Mouse (Mus musculus) limb, embryonic 11.5 days (tissue): Measurements from ENCODE around the gene Olfr1126. TPM values are rescaled to one million over a fixed set of nuclear protein-coding genes. Genes with fewer than 3 reads are reported as not detected.
"Not testable (repeated sequence)": the region's sequence is repeated elsewhere in the genome, so short reads cannot be mapped to it uniquely, and the experiment has no call there.

Source experiments
- ATAC-seq: fragments of 200-750 bp; cut with Nextera tagmentation; 2 replicates; pipeline ENCODE4 v1.8.0; 2017; ENCODE audit warnings: low read depth; ENCODE audit not compliant: insufficient number of reproducible peaks, low FRiP score, low TSS enrichment
- DNase-seq: peaks from one replicate; pipeline ENCODE4 v3.0.0-alpha.2; 2015; ENCODE audit warnings: low spot score
- H3K27ac ChIP-seq: fragments of 300-500 bp; sonication (generic); replicated peaks from 2 replicates; pipeline ENCODE4 v1.5.1; 2014; ENCODE audit warnings: low read depth, mild to moderate bottlenecking, low read length
- H3K27me3 ChIP-seq: fragments of 300-500 bp; sonication (generic); 2 replicates; pipeline ENCODE4 v1.6.1; 2014; ENCODE audit warnings: mild to moderate bottlenecking, low read length, mixed read lengths; ENCODE audit not compliant: control insufficient read depth, insufficient read depth
- H3K36me3 ChIP-seq: fragments of 300-500 bp; sonication (generic); 2 replicates; pipeline ENCODE4 v1.6.1; 2014; ENCODE audit warnings: mild to moderate bottlenecking, low read length, moderate library complexity, mixed read lengths; ENCODE audit not compliant: control insufficient read depth, insufficient read depth
- H3K4me1 ChIP-seq: fragments of 300-500 bp; sonication (generic); 2 replicates; pipeline ENCODE4 v1.6.1; 2014; ENCODE audit warnings: low read length, mixed read lengths; ENCODE audit not compliant: control insufficient read depth, insufficient read depth
- H3K4me2 ChIP-seq: fragments of 300-500 bp; sonication (generic); 2 replicates; pipeline ENCODE4 v1.6.1; 2014; ENCODE audit warnings: low read depth, mild to moderate bottlenecking, moderate library complexity; ENCODE audit not compliant: severe bottlenecking
- H3K4me3 ChIP-seq: fragments of 300-500 bp; sonication (generic); 2 replicates; pipeline ENCODE4 v1.5.1; 2014; ENCODE audit warnings: low read depth, low read length
- H3K9ac ChIP-seq: fragments of 300-500 bp; sonication (generic); 2 replicates; pipeline ENCODE4 v1.6.1; 2014; ENCODE audit warnings: mild to moderate bottlenecking, low read length
- H3K9me3 ChIP-seq: fragments of 300-500 bp; sonication (generic); 2 replicates; pipeline ENCODE4 v1.6.1; 2016; ENCODE audit warnings: low read length; ENCODE audit not compliant: control insufficient read depth
- WGBS: fragments of 180-500 bp; shearing (Covaris S2); extraction: QIAGEN DNeasy Blood & Tissue Kit; methylation state at CpG from one replicate; pipeline ENCODE4 v1.1.7; 2014; 5-methylcytosine and 5-hydroxymethylcytosine counted together
- polyA plus RNA-seq: library from polyadenylated mRNA; unstranded; fragments of >200 nt; fragmentation: Nextera tagmentation; extraction: Ambion mirVana; gene quantifications from 2 replicates; pipeline ENCODE4 v1.2.1, GENCODE M21; 2014

Olfr1126 gene
- polyA plus RNA-seq = not detected in 2 replicates

- no peak within 1 kb of the TSS for H3K27ac ChIP-seq
- H3K9ac ChIP-seq = no peak within 1 kb of the TSS
- DNase-seq (no peak), ATAC-seq (no peak)
- no peak within 1 kb of the TSS for H3K4me3 ChIP-seq
- H3K27me3 ChIP-seq = no peaks in the 10 kb centered on the region
- no peak within 1 kb of the TSS for H3K4me2 ChIP-seq
- H3K36me3 ChIP-seq = no peaks in the 10 kb centered on the region
- H3K9me3 ChIP-seq = no peaks in the 10 kb centered on the region
- H3K4me1 ChIP-seq = no peaks in the 10 kb centered on the region
Observed at GRCm38 (mm10) chr2:87453662-87454061, at the start of gene Olfr1126. TSS of gene Olfr1126 (plus strand) at chr2:87453962.

- Histone ChIP-seq H3K9me3 (no peaks in the 10 kb centered on the region), H3K4me3 (no peak within 1 kb of the TSS), H3K36me3 (no peaks in the 10 kb centered on the region), H3K4me2 (no peak within 1 kb of the TSS), H3K4me1 (no peaks in the 10 kb centered on the region), H3K9ac (no peak within 1 kb of the TSS), H3K27ac (no peak within 1 kb of the TSS), H3K27me3 (no peaks in the 10 kb centered on the region)
- DNase-seq = no peak
- WGBS = 85% methylated on average over 1 of the region's 1 CpGs
- no peak for ATAC-seq
Observed at GRCm38 (mm10) chr2:87416335-87416734, 37.4 kb upstream of the Olfr1126 start, which contains the start of gene Olfr1123. TSS of gene Olfr1123 (plus strand) at chr2:87416635.

- DNase-seq (no peak), ATAC-seq (no peak)
Observed at GRCm38 (mm10) chr2:87429975-87430374, 23.8 kb upstream of the Olfr1126 start, which contains the start of gene Olfr1124. TSS of gene Olfr1124 (plus strand) at chr2:87430275.

DNA sequence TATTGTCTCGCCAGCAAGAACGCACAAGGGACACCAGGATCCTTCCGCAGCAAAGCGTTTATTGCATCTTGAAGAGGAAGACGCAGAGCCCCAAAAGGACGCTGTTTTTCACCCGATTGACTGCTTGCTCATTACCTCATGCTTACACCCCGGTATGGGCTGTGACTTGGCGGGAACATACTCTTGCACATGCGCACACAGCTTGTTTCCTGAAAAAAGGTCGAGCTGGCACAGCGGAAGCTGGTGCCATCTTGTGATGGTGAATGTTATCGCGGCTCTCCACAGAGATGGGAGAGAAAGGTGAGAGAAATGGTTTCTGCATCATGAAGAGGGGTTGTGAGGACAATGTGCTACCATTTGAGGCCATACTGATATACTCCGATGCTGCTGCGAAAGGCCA lies 16.0 kb upstream of the Olfr1126 start:
- no peaks in the 10 kb centered on the region for H3K9me3 ChIP-seq
- H3K27ac ChIP-seq = no peak overlapping the region
- no peak overlapping the region for H3K4me2 ChIP-seq
- DNase-seq (no peak), ATAC-seq (no peak)
- 92% methylated on average over 16 of the region's 16 CpGs for WGBS
- H3K4me1 ChIP-seq = no peaks in the 10 kb centered on the region
- H3K9ac ChIP-seq = no peak overlapping the region
- no peaks in the 10 kb centered on the region for H3K27me3 ChIP-seq
- H3K36me3 ChIP-seq = no peaks in the 10 kb centered on the region
- H3K4me3 ChIP-seq = no peak overlapping the region

More at GRCm38 (mm10) chr2:87429975-87430374, 23.8 kb upstream of the Olfr1126 start, which contains the start of gene Olfr1124:
- Histone ChIP-seq H3K4me2 (no peak within 1 kb of the TSS), H3K4me1 (no peaks in the 10 kb centered on the region), H3K36me3 (no peaks in the 10 kb centered on the region), H3K9me3 (no peaks in the 10 kb centered on the region), H3K4me3 (no peak within 1 kb of the TSS), H3K27ac (no peak within 1 kb of the TSS), H3K9ac (no peak within 1 kb of the TSS), H3K27me3 (no peaks in the 10 kb centered on the region)
- 98% methylated on average over 1 of the region's 1 CpGs for WGBS

DNA sequence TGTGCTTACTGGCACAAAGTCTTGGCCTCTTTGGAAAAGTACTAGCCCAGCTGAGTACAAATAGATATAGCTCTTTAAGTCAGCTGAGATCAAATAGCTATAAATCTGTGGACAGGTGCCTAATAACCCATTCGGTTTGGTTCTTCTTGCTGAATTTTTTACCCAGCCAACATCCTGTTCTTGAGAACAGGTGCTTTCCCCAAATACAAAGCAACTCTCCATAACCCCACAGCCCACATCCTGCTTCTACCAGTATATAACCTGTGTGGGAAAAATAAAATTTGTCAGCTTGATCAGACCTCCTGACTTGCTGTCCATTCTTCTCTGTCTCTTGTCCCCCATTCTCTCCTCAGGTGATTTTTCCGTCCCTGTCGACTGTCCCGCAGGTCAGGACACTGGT lies 8.0 kb downstream of the Olfr1126 start:
- H3K4me3 ChIP-seq = no peak overlapping the region
- ATAC-seq (no peak), DNase-seq (no peak)
- no peak overlapping the region for H3K9ac ChIP-seq
- H3K9me3 ChIP-seq = no peaks in the 10 kb centered on the region
- H3K4me2 ChIP-seq = no peak overlapping the region
- H3K36me3 ChIP-seq = no peaks in the 10 kb centered on the region
- H3K27me3 ChIP-seq = no peaks in the 10 kb centered on the region
- H3K4me1 ChIP-seq = no peaks in the 10 kb centered on the region
- no peak overlapping the region for H3K27ac ChIP-seq
- WGBS = 91% methylated on average over 4 of the region's 4 CpGs

DNA sequence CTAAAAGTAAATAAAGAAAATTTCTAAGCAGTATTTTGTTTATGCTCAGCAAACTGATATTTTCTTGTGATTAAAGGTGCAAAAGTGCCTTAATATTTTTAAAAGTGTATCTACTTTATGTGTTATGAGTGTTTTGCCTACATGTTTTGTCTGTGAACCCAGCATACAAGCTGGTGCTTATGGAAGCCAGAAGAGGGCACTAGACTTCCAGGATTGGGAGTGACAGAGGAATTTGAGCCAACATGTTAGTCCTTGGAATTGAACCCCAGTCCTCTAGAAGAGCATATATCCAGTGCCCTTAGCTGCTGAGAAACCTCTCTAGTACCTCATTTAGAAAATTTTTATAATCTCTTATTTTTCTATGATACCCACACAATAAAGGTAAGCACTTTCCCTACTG lies 26.4 kb downstream of the Olfr1126 start:
- ATAC-seq = no peak
- H3K4me1 ChIP-seq = no peaks in the 10 kb centered on the region
- no peak for DNase-seq
- H3K27ac ChIP-seq = no peak overlapping the region
- H3K4me2 ChIP-seq = no peak overlapping the region
- no peak overlapping the region for H3K9ac ChIP-seq
- H3K4me3 ChIP-seq = no peak overlapping the region
- no peaks in the 10 kb centered on the region for H3K9me3 ChIP-seq
- H3K36me3 ChIP-seq = no peaks in the 10 kb centered on the region
- no peaks in the 10 kb centered on the region for H3K27me3 ChIP-seq

DNA sequence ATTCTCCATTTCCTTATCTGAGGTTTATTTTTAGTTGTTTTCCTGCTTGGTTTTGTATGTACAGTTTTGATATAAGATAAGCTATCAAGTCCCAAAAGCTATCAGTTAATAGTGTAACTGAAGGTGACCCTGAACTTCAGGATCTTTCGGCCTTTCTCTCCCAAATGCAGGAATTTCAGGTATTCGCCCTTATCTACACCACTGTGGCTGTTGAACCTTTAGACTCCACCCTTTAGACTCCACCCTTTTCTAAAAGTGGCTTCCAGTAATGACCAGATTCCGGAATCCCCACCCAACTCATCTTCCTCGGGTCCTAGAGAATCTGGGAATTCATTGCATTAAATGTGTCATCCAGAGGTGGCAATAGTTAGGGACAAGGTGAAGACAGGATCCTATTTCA lies 27.4 kb downstream of the Olfr1126 start:
- Histone ChIP-seq H3K36me3 (no peaks in the 10 kb centered on the region), H3K9me3 (no peaks in the 10 kb centered on the region), H3K4me2 (no peak overlapping the region), H3K27me3 (no peaks in the 10 kb centered on the region), H3K4me3 (no peak overlapping the region), H3K9ac (no peak overlapping the region), H3K27ac (no peak overlapping the region), H3K4me1 (no peaks in the 10 kb centered on the region)
- 85% methylated on average over 4 of the region's 4 CpGs for WGBS
- no peak for ATAC-seq
- DNase-seq = no peak

DNA sequence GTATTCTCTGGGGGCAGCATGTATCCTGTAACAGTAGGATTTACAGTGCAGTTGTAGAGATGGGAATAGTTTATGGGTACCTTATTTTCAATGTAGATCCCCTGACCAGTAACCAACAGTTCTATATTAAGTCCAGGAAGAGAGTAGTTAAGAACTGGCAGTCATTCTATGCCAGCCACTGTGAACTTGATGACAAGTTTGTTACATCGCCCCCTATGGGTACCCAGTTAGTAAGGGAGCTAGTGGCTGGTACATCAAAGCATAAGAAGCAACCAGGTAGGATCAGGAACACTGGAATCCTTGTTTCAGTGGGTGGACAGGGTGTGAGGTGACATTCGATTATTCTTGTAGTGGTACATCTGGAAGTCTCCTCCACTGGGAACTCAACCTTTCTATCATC lies 28.5 kb downstream of the Olfr1126 start:
- 78% methylated on average over 2 of the region's 2 CpGs for WGBS
- no peak for ATAC-seq
- no peaks in the 10 kb centered on the region for H3K9me3 ChIP-seq
- DNase-seq = no peak
- no peaks in the 10 kb centered on the region for H3K36me3 ChIP-seq
- no peaks in the 10 kb centered on the region for H3K27me3 ChIP-seq
- no peak overlapping the region for H3K4me3 ChIP-seq
- no peak overlapping the region for H3K27ac ChIP-seq
- H3K4me1 ChIP-seq = no peaks in the 10 kb centered on the region
- H3K4me2 ChIP-seq = no peak overlapping the region
- H3K9ac ChIP-seq = no peak overlapping the region

- not testable (repeated sequence) for H3K4me3 ChIP-seq, H3K36me3 ChIP-seq, ATAC-seq, H3K9ac ChIP-seq, DNase-seq, H3K9me3 ChIP-seq, H3K27ac ChIP-seq, H3K4me1 ChIP-seq, H3K27me3 ChIP-seq, H3K4me2 ChIP-seq
- 91% methylated on average over 4 of the region's 5 CpGs for WGBS
Observed at GRCm38 (mm10) chr2:87496993-87497392, 43.2 kb downstream of the Olfr1126 start, which contains the start of gene Pramel7. TSS of gene Pramel7 (minus strand) at chr2:87497093.
